Mouse (Mus musculus): Measurements from ENCODE around the gene Nuak2.

- no peak for TF ChIP-seq CTCF (IDR thresholded peaks at IDR 0.05; ENCODE audit: low read depth)
- no peak for TF ChIP-seq EP300 (IDR thresholded peaks at IDR 0.05; ENCODE audit: low read depth)
Observed at GRCm38 (mm10) chr1:132333201-132333600, 17.3 kb downstream of the Nuak2 start.
